Mouse (Mus musculus): Measurements from ENCODE around the gene Ugt1a2. TPM values are rescaled to one million over a fixed set of nuclear protein-coding genes. Genes with fewer than 3 reads are reported as not detected.

Ugt1a2 gene
- total and polyA plus RNA-seq, 2 experiments from 2014 or later = not detected

DNA sequence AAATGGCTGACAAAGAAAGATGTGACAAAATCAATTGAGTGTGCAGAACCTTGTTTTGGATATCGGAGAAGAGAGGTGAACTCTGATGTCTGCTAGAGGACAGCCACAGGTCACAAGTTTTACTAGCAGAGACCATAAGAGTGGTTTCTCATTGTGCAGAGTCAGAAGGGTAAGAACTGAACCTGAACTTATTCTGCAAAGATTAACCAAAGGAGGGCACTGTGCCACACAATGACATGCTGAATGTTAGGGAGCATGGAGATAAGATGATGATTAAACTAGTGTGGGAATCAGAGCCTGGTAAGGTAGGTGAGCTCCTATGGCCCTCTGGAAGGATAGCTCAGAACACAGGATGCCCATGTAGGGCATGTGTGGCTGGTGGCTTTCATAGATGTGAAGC is 4.7 kb upstream of the Ugt1a2 start:
- WGBS = 86% methylated on average over 1 of the region's 1 CpGs
- H3K4me3 ChIP-seq (ENCODE audit: low read length) = no peak overlapping the region
- DNase-seq (ENCODE audit: low spot score) (no peak), ATAC-seq (no peak)
- no peak for TF ChIP-seq CTCF (IDR thresholded peaks at IDR 0.05; ENCODE audit: low read depth)
- no peaks in the 10 kb centered on the region for H3K36me3 ChIP-seq (ENCODE audit: insufficient read depth, low read length)
- no peaks in the 10 kb centered on the region for H3K27me3 ChIP-seq (ENCODE audit: insufficient read depth, low read length)
- no peaks in the 10 kb centered on the region for H3K4me1 ChIP-seq (ENCODE audit: insufficient read depth, low read length)
- H3K4me2 ChIP-seq (ENCODE audit: low read depth, low read length) = no peak overlapping the region
- no peak overlapping the region for H3K27ac ChIP-seq
- H3K9ac ChIP-seq (replicated peaks; ENCODE audit: low read length) = no peak overlapping the region
- H3K9me3 ChIP-seq (ENCODE audit: low read length) = no peaks in the 10 kb centered on the region

DNA sequence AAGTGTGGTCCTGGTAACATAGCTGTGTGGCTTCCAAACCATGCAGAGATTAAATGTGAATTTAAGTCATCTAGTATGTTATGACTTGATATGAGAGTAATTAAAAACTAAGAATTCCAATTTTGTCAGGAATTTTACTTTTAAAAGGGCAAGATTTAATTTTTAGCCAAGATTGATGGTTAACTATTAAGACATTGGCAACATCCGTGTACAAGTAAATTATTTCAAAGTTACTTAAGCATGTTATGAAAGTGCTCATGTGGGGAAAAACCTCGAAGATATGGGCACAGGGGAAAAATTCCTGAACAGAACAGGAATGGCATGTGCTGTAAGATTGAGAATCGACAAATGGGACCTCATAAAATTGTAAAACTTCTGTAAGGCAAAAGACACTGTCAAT is 3.0 kb upstream of the Ugt1a2 start:
- DNase-seq (ENCODE audit: low spot score) (no peak), ATAC-seq (no peak)

DNA sequence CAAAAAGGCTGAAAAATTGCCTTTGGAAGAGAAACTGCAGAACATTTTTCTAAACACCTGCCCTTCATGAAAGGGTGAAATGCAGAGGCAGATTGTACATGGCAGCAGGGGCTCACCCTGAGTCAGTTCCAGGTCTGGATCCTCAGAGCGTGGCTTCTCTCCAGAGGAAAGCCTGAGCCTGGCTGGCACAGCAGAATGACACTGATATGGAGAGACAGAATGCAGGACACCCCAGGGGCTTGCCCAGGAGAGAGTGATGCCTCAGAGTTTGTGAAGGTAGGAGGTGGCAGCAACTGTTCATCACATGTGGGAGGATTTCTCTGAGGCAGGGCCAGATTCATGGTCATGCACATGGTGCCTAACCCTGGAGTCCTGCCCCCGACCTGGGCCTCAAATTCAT is 405 bp upstream of the Ugt1a2 start:
- no peaks in the 10 kb centered on the region for H3K36me3 ChIP-seq (ENCODE audit: insufficient read depth, low read length)
- no peaks in the 10 kb centered on the region; the same call in 1 of the 2 replicates for H3K4me1 ChIP-seq (ENCODE audit: insufficient read depth, low read length)
- no peaks in the 10 kb centered on the region for H3K9me3 ChIP-seq (ENCODE audit: low read length)
- DNase-seq (ENCODE audit: low spot score) = no peak
- 53% methylated on average over 2 of the region's 2 CpGs for WGBS
- H3K4me3 ChIP-seq (ENCODE audit: low read length) = no peak overlapping the region
- H3K4me2 ChIP-seq (ENCODE audit: low read depth, low read length) = no peak overlapping the region
- ATAC-seq = no peak
- no peak overlapping the region for H3K9ac ChIP-seq (replicated peaks; ENCODE audit: low read length)
- no peak for TF ChIP-seq CTCF (IDR thresholded peaks at IDR 0.05; ENCODE audit: low read depth)
- H3K27me3 ChIP-seq (ENCODE audit: insufficient read depth, low read length) = no peaks in the 10 kb centered on the region
- H3K27ac ChIP-seq = no peak overlapping the region

More for the DNA sequence above, 3.0 kb upstream of the Ugt1a2 start:
- no peak for TF ChIP-seq CTCF (IDR thresholded peaks at IDR 0.05; ENCODE audit: low read depth)
- Histone ChIP-seq H3K27ac (no peak overlapping the region), H3K9ac (replicated peaks; ENCODE audit: low read length) (no peak overlapping the region), H3K4me3 (ENCODE audit: low read length) (no peak overlapping the region), H3K36me3 (ENCODE audit: insufficient read depth, low read length) (no peaks in the 10 kb centered on the region), H3K4me1 (ENCODE audit: insufficient read depth, low read length) (no peaks in the 10 kb centered on the region), H3K9me3 (ENCODE audit: low read length) (no peaks in the 10 kb centered on the region), H3K4me2 (ENCODE audit: low read depth, low read length) (no peak overlapping the region), H3K27me3 (ENCODE audit: insufficient read depth, low read length) (no peaks in the 10 kb centered on the region)
- 72% methylated on average over 3 of the region's 3 CpGs for WGBS

DNA sequence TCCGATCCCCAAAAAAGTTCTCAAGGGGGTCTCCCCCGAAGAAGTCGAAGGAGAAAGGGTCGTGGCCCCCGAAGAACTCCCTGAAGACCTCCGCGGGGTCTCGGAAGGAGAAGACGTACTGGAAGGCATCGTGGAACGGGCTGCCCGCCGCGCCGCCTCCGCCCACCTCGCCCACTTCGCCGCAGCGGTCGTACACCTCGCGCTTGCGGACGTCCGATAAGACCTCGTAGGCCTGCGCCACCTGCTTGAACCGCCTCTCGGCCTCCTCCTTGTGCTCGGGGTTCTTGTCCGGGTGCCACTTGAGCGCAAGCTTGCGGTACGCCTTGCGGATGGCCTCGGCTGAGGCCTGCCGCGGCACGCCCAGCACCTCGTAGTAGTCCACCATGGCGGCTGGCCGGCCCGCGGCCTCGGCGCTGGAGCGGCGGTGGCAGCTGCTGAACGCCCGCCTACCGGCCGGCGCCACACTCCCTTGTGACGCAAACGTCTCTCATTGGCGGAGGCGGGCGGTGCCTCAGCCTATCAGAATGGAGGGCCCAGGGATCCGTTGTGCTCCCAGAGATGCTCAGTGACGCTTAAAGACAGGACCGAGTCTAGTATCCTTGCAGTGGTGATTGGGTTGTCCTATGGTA is 5.0 kb downstream of the Ugt1a2 start, which contains the start of gene Dnajb3:
Dnajb3 (minus strand) TSS at position 489 of the 629 bp plus-strand sequence.
- 6% methylated on average over 62 of the region's 62 CpGs for WGBS
- peak within 1 kb of the TSS; percentile 48; the same call in 1 of the 2 replicates for H3K27ac ChIP-seq
- peak within 1 kb of the TSS; percentile 74 for H3K4me2 ChIP-seq (ENCODE audit: low read depth, low read length)
- H3K4me3 ChIP-seq (ENCODE audit: low read length) = peak within 1 kb of the TSS; percentile 40
- H3K9me3 ChIP-seq (ENCODE audit: low read length) = no peaks in the 10 kb centered on the region
- peaks cover 4% of the 10 kb centered on the region; the same call in 1 of the 2 replicates for H3K4me1 ChIP-seq (ENCODE audit: insufficient read depth, low read length)
- peak; percentile 99 for ATAC-seq
- no peaks in the 10 kb centered on the region for H3K36me3 ChIP-seq (ENCODE audit: insufficient read depth, low read length)
- no peaks in the 10 kb centered on the region for H3K27me3 ChIP-seq (ENCODE audit: insufficient read depth, low read length)
- no peak for TF ChIP-seq CTCF (IDR thresholded peaks at IDR 0.05; ENCODE audit: low read depth)
- peak; percentile 93 for DNase-seq (ENCODE audit: low spot score)
- peak within 1 kb of the TSS; percentile 58 for H3K9ac ChIP-seq (replicated peaks; ENCODE audit: low read length)

DNA sequence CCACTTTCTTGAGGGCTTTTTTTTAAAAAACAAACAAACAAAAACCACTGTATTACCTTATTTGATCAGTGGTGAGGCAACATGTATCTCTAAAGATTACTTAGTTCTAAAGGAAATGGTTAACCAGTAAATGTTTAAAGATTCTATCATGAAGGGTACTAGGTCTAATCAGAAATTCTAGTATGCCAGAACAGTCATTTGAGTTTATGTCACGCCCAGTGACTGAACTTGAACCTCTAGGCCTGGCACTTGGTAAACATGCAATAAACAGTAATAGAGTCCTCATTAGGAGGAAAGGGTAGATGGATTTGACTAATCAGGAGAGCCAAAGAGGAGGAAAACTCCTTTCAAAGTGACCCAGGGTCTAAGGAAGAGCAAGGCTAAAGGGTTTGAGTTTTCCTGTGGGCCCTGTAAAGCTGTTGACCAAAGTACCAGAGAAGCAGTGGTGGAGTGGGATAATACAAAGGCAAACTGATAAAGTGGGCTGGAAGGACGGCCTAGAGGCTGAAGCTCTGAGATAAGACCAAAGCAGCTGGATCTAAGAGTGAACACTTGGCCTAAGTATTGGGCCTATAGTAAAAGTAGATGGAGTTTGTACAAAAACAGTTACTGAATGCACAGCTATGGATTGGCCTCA is 6.6 kb downstream of the Ugt1a2 start:
- Histone ChIP-seq H3K9me3 (ENCODE audit: low read length) (peaks cover 7% of the 10 kb centered on the region), H3K4me2 (ENCODE audit: low read depth, low read length) (no peak overlapping the region), H3K4me3 (ENCODE audit: low read length) (no peak overlapping the region), H3K9ac (replicated peaks; ENCODE audit: low read length) (no peak overlapping the region), H3K27me3 (ENCODE audit: insufficient read depth, low read length) (no peaks in the 10 kb centered on the region), H3K27ac (no peak overlapping the region), H3K4me1 (ENCODE audit: insufficient read depth, low read length) (peaks cover 4% of the 10 kb centered on the region; the same call in 1 of the 2 replicates), H3K36me3 (ENCODE audit: insufficient read depth, low read length) (no peaks in the 10 kb centered on the region)
- TF ChIP-seq CTCF (IDR thresholded peaks at IDR 0.05; ENCODE audit: low read depth) = no peak
- no peak for DNase-seq (ENCODE audit: low spot score)
- whole genome bisulfite sequencing = 80% methylated on average over 2 of the region's 2 CpGs
- no peak for ATAC-seq

DNA sequence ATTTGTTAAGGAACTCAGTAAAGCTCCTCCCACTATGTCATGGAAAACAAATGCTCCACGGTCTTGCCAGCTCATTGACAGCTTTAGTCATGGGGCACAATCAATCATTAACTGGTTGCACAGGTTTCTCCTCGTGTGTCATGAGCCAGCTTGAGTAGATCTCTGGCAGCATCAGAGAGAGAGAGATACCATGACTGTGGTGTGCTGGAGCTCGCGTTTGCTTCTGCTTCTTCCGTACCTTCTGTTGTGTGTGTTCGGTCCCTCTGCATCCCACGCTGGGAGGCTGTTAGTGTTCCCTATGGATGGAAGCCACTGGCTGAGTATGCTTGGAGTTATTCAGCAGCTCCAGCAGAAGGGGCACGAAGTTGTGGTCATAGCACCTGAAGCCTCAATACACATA is 11.4 kb downstream of the Ugt1a2 start, which contains the start of gene Ugt1a1:
Ugt1a1 (plus strand) TSS at position 148 of the 400 bp plus-strand sequence.
- no peak for TF ChIP-seq CTCF (IDR thresholded peaks at IDR 0.05; ENCODE audit: low read depth)
- H3K4me2 ChIP-seq (ENCODE audit: low read depth, low read length) = no peak within 1 kb of the TSS
- H3K36me3 ChIP-seq (ENCODE audit: insufficient read depth, low read length) = no peaks in the 10 kb centered on the region
- no peak within 1 kb of the TSS for H3K27ac ChIP-seq
- ATAC-seq (0 out of 2 replicates have a peak, but pooled peaks have one; percentile 13), DNase-seq (ENCODE audit: low spot score) (peak; percentile 18)
- WGBS = 69% methylated on average over 8 of the region's 8 CpGs
- no peak within 1 kb of the TSS for H3K9ac ChIP-seq (replicated peaks; ENCODE audit: low read length)
- H3K4me1 ChIP-seq (ENCODE audit: insufficient read depth, low read length) = no peaks in the 10 kb centered on the region
- H3K4me3 ChIP-seq (ENCODE audit: low read length) = no peak within 1 kb of the TSS
- no peaks in the 10 kb centered on the region for H3K27me3 ChIP-seq (ENCODE audit: insufficient read depth, low read length)
- H3K9me3 ChIP-seq (ENCODE audit: low read length) = peaks cover 52% of the 10 kb centered on the region
